Mouse (Mus musculus) splenic B cell, adult 2 months (primary cell): ENCODE data around the gene Zfpm1.
A peak's percentile ranks its signal among the peaks of the same experiment; 100 is the strongest.

Source experiments
- DNase-seq: peaks from one replicate; pipeline ENCODE4 v3.0.0-alpha.2; 2011; ENCODE audit warnings: low read depth, low spot score
- H3K27me3 ChIP-seq: 2 replicates; pipeline ENCODE4 v1.6.1; 2012; ENCODE audit warnings: mild to moderate bottlenecking, low read length, moderate library complexity, mixed read lengths; ENCODE audit not compliant: control insufficient read depth, poor library complexity, insufficient read depth, severe bottlenecking
- H3K36me3 ChIP-seq: 2 replicates; pipeline ENCODE4 v1.6.1; 2012; ENCODE audit warnings: mild to moderate bottlenecking, low read length, moderate library complexity, mixed read lengths; ENCODE audit not compliant: control insufficient read depth, poor library complexity, insufficient read depth, severe bottlenecking

Gene Zfpm1

DNA sequence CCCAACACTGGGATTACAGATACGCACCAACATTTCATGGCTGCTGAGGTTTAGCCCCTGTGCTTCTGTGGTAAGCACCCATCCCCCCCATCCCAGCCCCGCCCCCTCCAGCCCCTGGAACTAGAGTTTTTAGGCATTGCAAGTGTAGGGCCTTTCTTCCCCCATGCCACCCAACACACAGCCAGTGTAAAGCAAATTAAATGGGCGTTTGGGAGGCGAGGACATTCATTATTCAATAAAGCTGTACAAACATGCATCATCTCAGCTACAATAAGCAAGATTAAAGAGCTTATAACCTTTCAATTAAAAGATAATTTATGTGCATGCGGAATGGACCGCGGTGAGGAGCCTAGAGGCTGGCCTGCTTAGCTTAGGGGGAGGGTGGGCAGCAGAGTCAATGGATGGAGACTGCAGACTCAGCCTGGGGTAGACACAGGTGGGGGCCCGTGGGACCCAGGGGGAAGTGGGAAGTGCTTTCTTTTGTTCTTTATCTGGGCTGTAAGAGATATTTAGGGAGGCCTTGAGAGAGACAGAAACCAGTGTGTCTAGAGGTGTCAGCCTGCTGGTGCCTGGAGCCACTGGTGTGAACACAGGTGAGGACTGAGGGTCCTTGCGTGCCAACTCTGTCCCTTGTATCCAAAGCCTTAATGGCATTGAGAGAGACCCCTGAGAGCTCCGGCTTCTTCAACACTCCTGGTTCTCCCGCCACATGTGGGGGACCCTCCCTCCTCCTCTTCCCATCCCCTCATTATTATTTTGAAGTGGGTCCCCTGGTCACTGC is 68.6 kb downstream of the Zfpm1 start:
- no peaks in the 10 kb centered on the region for H3K36me3 ChIP-seq
- no peaks in the 10 kb centered on the region for H3K27me3 ChIP-seq
- no peak for DNase-seq

DNA sequence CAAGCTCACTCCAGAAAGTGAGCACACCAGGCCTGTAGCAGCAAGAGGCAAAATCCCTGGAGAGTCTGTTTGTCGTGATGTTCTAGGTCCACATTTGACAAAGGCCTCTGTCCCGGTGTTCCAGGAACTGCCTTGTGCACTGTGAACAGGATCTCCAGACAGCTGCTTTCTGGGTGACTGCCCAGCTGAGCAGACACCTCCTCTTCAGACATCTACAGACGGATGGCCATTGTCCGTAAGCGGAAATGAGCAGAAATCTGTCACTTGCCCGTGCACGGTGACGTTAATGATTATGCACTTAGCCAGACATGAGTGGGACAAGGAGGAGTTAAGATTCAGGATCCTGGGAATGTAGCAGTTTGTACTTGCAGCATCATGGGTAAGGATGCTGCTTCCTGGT is 72.2 kb downstream of the Zfpm1 start:
- DNase-seq: no peak
- H3K27me3 ChIP-seq: no peaks in the 10 kb centered on the region
- no peaks in the 10 kb centered on the region for H3K36me3 ChIP-seq

DNA sequence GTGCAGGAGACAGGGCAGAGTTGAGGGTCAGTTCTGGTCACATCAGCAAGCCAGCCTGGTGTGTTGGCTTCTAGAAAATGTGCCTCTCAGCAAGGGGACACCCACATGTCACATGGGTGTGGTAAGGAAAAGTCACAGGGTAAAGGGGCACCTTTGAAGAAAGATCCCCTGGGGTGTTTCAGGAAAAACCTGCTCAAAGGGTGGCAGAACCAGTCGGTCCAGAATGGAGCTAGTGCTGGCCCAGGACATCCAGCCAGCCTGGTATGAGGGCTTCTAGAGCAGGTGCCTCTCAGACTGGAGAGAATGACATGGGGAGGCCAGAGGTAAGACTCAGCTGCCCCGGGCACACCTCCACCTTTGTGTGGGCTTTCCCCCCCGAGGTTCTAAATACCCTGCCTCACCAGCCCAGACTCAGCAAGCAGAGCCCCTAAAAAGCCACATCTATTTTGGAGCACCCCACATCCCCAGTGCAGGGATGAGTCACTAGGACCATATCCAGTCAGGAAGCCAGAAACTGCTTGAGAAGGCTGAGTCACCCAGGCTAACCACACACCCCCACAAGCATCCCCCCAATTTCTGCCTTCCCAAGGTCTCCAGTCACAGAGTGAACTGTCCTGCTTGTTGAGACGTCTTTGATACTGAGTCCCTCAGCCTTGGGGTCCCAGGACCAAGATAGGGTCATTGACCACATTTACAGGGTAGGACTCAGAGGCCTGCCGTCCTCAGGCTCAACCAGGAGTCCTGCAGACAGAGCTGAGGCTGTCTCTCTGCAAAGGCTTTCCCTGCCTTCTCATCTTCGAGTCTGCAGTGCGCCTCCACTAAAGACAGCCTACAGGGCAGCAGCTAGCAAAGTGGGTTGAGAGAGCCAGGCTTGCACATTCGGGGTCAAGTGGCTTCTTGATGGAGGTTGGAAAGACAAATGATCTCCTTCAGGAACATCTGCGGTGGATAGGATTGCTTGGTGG is 74.0 kb downstream of the Zfpm1 start:
- Histone ChIP-seq H3K36me3 (no peaks in the 10 kb centered on the region), H3K27me3 (no peaks in the 10 kb centered on the region)
- DNase-seq: no peak

DNA sequence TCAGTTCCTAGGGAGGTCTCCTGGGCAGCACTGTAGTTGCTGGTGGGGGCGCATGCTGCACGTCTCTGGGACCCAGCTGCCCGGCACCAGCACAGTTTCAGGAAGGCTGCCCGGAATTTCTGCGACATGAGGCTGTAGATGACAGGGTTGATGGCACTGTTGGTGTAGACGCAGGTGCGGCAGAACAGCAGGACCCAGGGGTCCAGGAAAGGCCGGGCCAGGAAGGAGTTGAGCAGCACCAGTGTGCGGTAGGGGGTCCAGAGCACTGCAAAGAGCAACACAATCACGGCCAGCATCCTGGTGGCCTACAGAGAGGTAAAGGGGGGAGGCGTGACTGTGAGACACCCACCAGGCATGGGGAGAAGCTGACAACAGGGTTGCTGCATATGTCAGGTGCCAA is 75.3 kb downstream of the Zfpm1 start:
- DNase-seq: no peak
- H3K27me3 ChIP-seq: no peaks in the 10 kb centered on the region
- H3K36me3 ChIP-seq: no peaks in the 10 kb centered on the region

DNA sequence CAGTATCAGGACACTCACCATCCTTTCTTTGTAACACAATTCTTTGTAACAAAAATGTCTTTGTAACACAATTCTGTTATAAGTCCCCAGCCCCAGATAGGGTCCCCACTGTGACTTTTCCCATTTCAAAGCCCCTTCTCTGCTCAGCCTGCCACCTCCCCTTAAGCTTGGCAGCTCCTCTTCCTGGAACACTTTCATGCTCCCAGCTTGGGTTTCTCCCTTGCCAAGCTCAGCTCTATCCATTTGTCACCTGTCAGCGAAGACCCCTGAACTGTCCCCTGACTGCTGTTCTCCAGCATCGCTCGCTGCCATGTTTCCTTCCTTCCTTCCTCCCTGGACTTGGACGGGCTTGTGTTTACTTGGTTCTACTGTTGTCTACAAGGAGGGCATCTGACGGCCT is 75.7 kb downstream of the Zfpm1 start:
- Histone ChIP-seq H3K27me3 (no peaks in the 10 kb centered on the region), H3K36me3 (no peaks in the 10 kb centered on the region)
- DNase-seq: no peak

DNA sequence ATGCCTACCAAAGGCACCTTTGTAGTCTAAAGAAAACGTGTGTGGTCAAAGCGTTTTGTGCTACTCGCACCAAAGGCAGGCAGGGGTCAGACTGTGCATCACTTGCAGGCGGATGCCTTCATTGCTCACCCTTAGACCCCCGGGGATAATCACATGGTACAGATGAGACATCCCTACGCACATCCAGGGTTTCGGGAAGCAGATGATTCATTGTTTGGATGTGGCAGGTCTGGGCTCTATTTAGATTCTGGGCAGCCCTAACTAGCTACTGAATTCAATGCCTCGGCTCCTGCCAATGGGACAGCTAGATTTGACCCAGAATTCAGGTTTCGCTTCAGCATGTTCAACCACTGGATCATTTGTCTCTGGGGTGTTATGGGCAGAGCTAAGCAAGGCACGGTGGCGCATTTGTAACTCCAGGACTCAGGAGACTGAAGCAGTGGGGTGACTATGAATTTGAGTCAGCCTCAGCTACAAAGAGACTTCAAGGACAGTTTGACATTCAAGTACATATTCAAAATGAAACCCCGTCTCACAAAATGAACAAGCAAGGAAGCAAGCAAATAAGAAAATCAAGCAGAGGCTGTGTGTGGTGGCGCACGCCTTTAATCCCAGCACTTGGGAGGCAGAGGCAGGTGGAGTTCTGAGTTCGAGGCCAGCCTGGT is 77.3 kb downstream of the Zfpm1 start:
- Histone ChIP-seq H3K36me3 (no peaks in the 10 kb centered on the region), H3K27me3 (no peaks in the 10 kb centered on the region)
- no peak for DNase-seq

DNA sequence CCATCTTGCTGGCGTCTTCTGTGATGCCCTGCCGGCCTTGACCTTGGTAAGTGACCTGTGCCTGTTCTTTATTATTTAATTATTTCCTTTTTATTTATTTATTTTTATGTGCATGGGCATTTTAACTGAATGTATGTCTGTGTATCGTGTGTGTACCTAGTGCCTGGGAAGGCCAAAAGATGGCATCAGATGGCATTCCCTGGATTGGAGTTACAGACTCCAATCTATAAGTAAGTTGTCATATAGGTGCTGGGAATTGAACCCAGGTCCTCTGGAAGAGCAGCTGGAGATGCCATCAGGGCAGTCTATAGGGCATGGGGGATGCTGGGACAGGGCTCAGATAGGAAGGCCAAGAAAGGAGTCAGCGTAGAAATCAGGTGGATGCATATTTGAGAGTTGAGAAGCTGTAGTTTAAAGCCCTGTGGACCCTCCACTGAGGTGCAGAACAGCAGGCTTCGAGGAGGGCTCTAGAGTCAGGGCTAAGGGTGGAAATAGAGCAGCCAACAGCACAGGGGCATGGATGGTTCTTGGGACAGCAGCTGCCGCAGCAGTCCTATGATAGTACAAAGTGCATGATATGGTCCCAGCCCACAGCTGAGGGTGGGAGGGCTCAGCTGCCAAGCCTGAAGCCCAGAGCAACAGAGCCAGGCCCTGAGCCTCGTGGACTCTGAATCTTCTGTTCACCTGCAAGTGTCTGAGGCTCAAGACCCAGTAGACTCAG is 78.9 kb downstream of the Zfpm1 start, which contains the start of gene Trhr2:
Trhr2 (minus strand) TSS at position 51 of the 721 bp plus-strand sequence.
- H3K36me3 ChIP-seq: no peaks in the 10 kb centered on the region
- DNase-seq: no peak
- H3K27me3 ChIP-seq: no peaks in the 10 kb centered on the region

DNA sequence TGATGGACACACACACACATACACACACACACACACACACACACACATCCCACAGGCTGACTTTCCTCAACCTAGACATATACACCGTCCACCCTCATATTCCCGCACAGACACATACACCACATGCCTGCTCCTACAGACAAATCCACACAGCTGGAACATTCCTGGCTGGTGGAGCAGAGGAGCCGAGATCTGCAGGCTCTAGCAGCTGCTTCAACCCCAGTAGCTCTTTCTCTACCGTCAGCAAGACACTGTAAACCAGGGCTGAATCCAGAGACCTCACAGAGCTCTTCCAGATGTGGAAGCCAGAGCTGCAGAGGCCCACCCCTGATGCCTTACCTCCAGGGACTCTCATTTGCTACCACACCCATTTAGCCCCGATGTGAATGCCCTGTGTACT is 80.3 kb downstream of the Zfpm1 start:
- no peaks in the 10 kb centered on the region for H3K27me3 ChIP-seq

DNA sequence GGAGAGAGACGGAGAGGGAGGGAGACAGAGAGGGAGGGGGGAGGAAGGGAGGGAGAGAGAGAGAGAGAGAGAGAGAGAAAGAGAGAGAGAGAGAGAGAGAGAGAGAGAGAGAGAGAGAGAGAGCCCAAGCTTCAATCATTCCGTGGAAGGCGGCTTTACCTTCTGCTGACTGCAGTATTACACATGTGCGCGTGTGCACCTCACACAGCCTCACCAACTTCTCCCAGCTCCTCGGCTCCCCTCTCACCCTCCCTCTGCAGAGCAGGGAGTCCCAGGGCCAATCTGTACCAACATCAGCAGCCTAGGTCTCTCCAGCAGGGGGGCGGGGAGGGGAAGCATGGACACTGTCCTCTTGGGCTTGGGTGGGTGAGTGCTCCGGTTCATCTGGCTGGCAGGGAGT is 81.0 kb downstream of the Zfpm1 start:
- H3K27me3 ChIP-seq: no peaks in the 10 kb centered on the region
- DNase-seq: no peak
- H3K36me3 ChIP-seq: no peaks in the 10 kb centered on the region

More for the DNA sequence above, 80.3 kb downstream of the Zfpm1 start:
- H3K36me3 ChIP-seq: no peaks in the 10 kb centered on the region
- DNase-seq: no peak

DNA sequence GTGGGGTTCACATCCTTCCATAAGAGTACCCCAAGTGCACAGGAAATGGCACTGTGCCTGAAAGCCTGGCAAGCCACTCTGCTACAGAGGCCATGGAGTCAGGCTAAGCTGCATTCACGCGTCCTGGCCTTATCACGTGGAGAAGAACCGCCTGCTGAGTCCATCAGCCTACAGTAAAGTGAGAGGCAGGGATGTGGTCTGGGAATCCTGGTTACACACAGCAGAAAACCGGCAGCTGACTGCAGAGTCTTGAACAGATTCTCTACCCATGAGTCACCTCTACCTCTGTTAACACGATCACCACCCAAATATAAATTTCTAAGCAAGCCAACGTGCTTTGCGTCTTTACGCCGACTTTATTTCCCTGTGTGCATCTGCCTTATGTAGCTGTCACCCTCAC is 86.6 kb downstream of the Zfpm1 start:
- H3K27me3 ChIP-seq: no peaks in the 10 kb centered on the region
- no peaks in the 10 kb centered on the region for H3K36me3 ChIP-seq
- no peak for DNase-seq

DNA sequence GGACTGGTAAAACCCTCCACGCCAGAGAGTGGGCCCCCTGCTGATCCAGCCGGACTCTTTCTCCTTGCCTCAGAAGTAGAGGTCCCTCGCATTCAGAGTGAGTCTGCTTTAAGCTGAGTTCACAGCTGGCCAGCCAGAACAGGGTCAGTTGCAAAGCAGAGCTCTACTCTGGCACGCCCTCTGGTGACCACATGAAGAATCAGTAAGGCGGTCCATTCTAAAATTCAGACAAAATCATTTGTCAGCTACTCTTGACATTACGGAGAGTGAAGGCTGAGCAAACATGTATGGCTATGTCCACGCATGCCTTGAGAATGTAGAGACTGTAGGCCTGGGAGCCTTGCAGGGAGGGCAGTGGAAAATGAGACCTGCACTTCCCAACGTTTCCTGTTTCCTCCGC is 87.7 kb downstream of the Zfpm1 start:
- peak; percentile 74 for DNase-seq
- Histone ChIP-seq H3K36me3 (no peaks in the 10 kb centered on the region), H3K27me3 (no peaks in the 10 kb centered on the region)

DNA sequence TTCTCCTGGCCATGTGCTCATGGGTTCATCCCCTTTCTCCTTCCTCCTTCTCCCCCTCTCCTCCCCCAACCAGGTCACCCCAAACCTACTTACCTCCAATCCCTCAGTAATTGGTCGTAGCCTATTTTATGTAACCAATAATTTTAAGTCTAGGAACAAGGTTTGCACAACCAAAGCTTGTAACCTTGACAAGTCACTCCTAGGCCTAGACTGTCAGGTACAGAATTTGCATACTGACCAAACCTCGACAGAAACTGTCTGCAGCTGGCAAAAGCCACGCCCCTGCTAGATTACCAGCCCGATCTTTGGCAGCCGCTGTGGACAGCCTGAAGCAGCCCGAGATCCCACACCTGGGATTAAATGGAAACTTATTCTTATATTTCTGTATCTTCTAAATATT is 89.8 kb downstream of the Zfpm1 start:
- Histone ChIP-seq H3K27me3 (no peaks in the 10 kb centered on the region), H3K36me3 (no peaks in the 10 kb centered on the region)
- no peak for DNase-seq

DNA sequence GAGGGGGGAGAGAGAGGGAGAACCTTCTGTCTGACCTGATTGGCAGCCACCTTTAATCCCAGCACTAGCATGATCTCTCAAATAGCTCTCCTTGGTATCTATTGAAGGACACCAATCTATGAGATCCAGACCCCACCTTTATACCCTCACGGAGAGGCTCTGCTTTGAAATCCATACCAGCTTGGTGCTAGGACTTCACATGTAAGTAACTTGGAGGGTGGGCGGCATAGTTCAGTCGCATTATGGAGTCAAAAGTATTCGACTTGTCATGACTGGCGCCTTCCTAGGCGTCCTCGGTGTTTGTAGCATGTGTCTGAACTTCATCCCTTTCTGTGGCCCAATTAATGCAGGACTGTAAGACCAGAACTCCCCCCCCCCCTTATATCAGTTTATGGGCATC is 93.4 kb downstream of the Zfpm1 start:
- no peak for DNase-seq
- no peaks in the 10 kb centered on the region for H3K27me3 ChIP-seq
- H3K36me3 ChIP-seq: peaks cover 3% of the 10 kb centered on the region

DNA sequence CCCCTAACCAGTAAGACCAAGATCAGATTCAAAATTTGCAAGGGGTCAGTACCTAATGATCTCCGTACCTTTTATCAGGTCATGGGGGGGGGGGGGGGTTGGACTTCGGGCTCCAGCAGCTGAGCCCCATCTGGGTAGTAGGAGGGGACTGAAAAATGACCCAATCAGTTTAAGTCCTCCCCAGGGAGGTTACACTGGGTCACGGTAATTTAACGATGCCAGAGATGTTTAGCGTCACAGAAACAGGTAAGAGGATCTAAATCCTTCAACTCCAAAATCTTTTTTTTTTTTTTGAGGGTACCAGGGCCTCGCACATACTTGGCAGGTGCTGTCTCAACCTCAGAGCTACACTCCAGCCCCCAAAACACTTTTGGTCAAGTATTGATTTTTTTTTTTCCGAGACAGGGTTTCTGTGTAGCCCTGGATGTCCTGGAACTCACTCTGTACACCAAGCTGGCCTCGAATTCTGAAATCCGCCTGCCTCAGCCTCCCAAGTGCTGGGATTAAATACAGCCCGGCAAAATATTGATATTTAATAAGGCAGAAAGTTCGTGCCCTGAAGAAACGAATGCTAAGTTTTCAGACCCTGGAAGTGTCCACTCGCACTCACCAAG is 93.9 kb downstream of the Zfpm1 start:
- peak; percentile 23 for DNase-seq
- no peaks in the 10 kb centered on the region for H3K27me3 ChIP-seq
- H3K36me3 ChIP-seq: peaks cover 3% of the 10 kb centered on the region
